Mouse (Mus musculus): Measurements from ENCODE around the gene Nfkbie. TPM values are rescaled to one million over a fixed set of nuclear protein-coding genes. Genes with fewer than 3 reads are reported as not detected.

Nfkbie gene
- total and polyA plus RNA-seq, 3 experiments, result 78.7 to 136 (median 90.0) TPM

DNA sequence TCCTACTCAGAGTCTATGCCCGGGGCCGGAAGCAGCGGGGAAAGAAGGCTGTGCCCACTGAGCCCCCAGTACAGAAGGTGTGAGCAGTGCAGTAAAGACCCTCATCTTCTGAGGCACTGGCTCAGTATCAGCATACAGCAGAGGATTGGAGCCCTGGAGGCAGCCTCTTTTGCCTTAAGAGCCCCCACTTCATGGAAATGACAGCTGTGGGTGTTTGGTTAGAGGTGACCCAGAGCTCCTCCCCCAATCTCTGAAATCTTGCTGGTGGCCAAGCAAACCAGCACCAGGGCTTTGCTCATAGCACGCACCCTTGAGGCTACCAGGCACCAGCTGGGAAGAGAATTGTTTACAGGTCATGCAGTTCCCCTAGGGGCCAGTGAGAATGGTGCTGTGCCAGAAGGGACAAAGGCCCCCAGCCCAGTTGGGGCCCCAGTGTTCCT lies 11.7 kb downstream of the Nfkbie start:
- peaks cover 54% of the 10 kb centered on the region for H3K79me2 ChIP-seq (replicated peaks; ENCODE audit: control insufficient read depth, extremely low read depth, insufficient read depth, poor library complexity, severe bottlenecking)
- 0 out of 2 replicates have a peak overlapping the region, but pooled peaks have one; percentile 2 for H3K4me2 ChIP-seq (ENCODE audit: insufficient read depth, low read depth, poor library complexity, severe bottlenecking)
- no peak overlapping the region for H3K9ac ChIP-seq (ENCODE audit: insufficient read depth, low read depth)
- TF ChIP-seq POLR2AphosphoS2 (IDR thresholded peaks at IDR 0.05; ENCODE audit: low read depth, low read length) (peak; percentile 31), UBTF (IDR thresholded peaks at IDR 0.05; ENCODE audit: low read depth, low read length) (no peak), ETS1 (conservative IDR thresholded peaks at IDR 0.05; ENCODE audit: low read depth, low read length) (no peak; the same call in 1 of the 2 replicates), BHLHE40 (IDR thresholded peaks at IDR 0.05; ENCODE audit: low read depth, low read length) (peak; percentile 26; the same call in 1 of the 2 replicates), RCOR1 (conservative IDR thresholded peaks at IDR 0.05; ENCODE audit: low read depth, low read length) (peak; percentile 80), CHD2 (IDR thresholded peaks at IDR 0.05; ENCODE audit: low read length) (peak; percentile 80), ZMIZ1 (IDR thresholded peaks at IDR 0.05; ENCODE audit: low read depth, low read length) (peak; percentile 85), SIN3A (IDR thresholded peaks at IDR 0.05; ENCODE audit: low read length) (0 out of 2 replicates have a peak, but pooled peaks have one; percentile 22), KAT2A (IDR thresholded peaks at IDR 0.05; ENCODE audit: insufficient replicate concordance, low read length) (no peak), SMC3 (IDR thresholded peaks at IDR 0.05; ENCODE audit: low read depth, low read length) (peak; percentile 14; the same call in 1 of the 2 replicates), GABPA (IDR thresholded peaks at IDR 0.05; ENCODE audit: insufficient replicate concordance, low read depth, low read length) (no peak), ELF1 (IDR thresholded peaks at IDR 0.05; ENCODE audit: low read depth, low read length) (no peak), POLR2A (IDR thresholded peaks at IDR 0.05; ENCODE audit: low read depth, low read length) (peak; percentile 41; the same call in 1 of the 2 replicates)
- peak overlapping the region; percentile 61 for H3K27ac ChIP-seq (ENCODE audit: insufficient read depth, low read depth)
- dilution Hi-C loops (cut with MboI; ENCODE audit: extremely low pct_ligation_motif_present, extremely low pct_unique_long_range_greater_than_20kb, low sequenced_read_pairs) (no loop called here), in situ Hi-C loops (cut with MboI; ENCODE audit: low pct_ligation_motif_present, low pct_unique_long_range_greater_than_20kb, low sequenced_read_pairs) (no loop called here)
- no peak overlapping the region for H3K4me3 ChIP-seq (replicated peaks in 1 of 3; ENCODE audit: low read depth in 2 of 3, low read length in 2 of 3, poor library complexity in 1 of 3)
- H3K27me3 ChIP-seq (replicated peaks), result no peaks in the 10 kb centered on the region
- peaks cover 37 to 73% of the 10 kb centered on the region in 2 experiments for H3K4me1 ChIP-seq (ENCODE audit: control insufficient read depth in 1 of 2, insufficient read depth in 2 of 2)
- no peak for DNase-seq (ENCODE audit: extremely low read depth)
- H3K36me3 ChIP-seq (replicated peaks in 1 of 2; ENCODE audit: control insufficient read depth in 1 of 2, insufficient read depth in 1 of 2, low read length in 1 of 2), result peaks cover 63 to 77% of the 10 kb centered on the region in 2 experiments
- no peaks in the 10 kb centered on the region for H3K9me3 ChIP-seq (replicated peaks; ENCODE audit: low read length)

DNA sequence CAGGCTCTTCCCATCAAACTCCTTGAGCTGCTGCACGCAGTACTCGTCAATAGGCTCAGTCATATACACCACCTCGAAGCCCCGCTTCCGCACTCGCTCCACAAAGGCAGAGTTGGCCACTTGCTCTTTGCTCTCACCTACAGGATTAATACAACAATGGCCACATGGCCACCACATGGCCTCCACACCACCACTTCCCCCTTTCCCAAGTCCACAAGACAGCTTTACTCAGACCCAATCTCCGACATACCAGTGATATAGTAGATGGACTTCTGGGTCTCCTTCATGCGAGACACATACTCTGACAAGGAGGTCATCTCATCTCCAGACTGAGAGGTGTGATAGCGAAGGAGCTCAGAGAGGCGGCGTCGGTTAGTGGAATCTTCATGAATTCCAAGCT lies 13.5 kb downstream of the Nfkbie start:
- H3K9ac ChIP-seq (ENCODE audit: insufficient read depth, low read depth), result no peak overlapping the region
- in situ Hi-C loops (cut with MboI; ENCODE audit: low pct_ligation_motif_present, low pct_unique_long_range_greater_than_20kb, low sequenced_read_pairs), result no loop called here
- no peaks in the 10 kb centered on the region for H3K27me3 ChIP-seq (replicated peaks)
- 0 out of 2 replicates have a peak overlapping the region, but pooled peaks have one; percentile 25 for H3K27ac ChIP-seq (ENCODE audit: insufficient read depth, low read depth)
- TF ChIP-seq MYC (IDR thresholded peaks at IDR 0.05; ENCODE audit: low read depth, low read length), result peak; percentile 68
- peak; percentile 49; the same call in 1 of the 2 replicates for TF ChIP-seq MXI1 (IDR thresholded peaks at IDR 0.05; ENCODE audit: low read depth, low read length)
- TF ChIP-seq USF2 (conservative IDR thresholded peaks at IDR 0.05; ENCODE audit: low read depth, low read length), result 0 out of 2 replicates have a peak, but pooled peaks have one; percentile 13
- no peak; the same call in none of the 2 replicates for TF ChIP-seq ZMIZ1 (IDR thresholded peaks at IDR 0.05; ENCODE audit: low read depth, low read length)
- H3K36me3 ChIP-seq (replicated peaks in 1 of 2; ENCODE audit: control insufficient read depth in 1 of 2, insufficient read depth in 1 of 2, low read length in 1 of 2), result peaks cover 57 to 68% of the 10 kb centered on the region in 2 experiments
- H3K79me2 ChIP-seq (replicated peaks; ENCODE audit: control insufficient read depth, extremely low read depth, insufficient read depth, poor library complexity, severe bottlenecking), result peaks cover 63% of the 10 kb centered on the region
- dilution Hi-C loops (cut with MboI; ENCODE audit: extremely low pct_ligation_motif_present, extremely low pct_unique_long_range_greater_than_20kb, low sequenced_read_pairs), result no loop called here
- peak overlapping the region in 1 of 3 experiments; percentile 15 for H3K4me3 ChIP-seq (replicated peaks in 1 of 3; ENCODE audit: low read depth in 2 of 3, low read length in 2 of 3, poor library complexity in 1 of 3)
- no peak for DNase-seq (ENCODE audit: extremely low read depth)
- no peaks in the 10 kb centered on the region for H3K9me3 ChIP-seq (replicated peaks; ENCODE audit: low read length)
- H3K4me1 ChIP-seq (ENCODE audit: control insufficient read depth in 1 of 2, insufficient read depth in 2 of 2), result peaks cover 29 to 62% of the 10 kb centered on the region in 2 experiments
- H3K4me2 ChIP-seq (ENCODE audit: insufficient read depth, low read depth, poor library complexity, severe bottlenecking), result peak overlapping the region; percentile 90; the same call in 1 of the 2 replicates

All from CH12.LX (cell line).